Mouse (Mus musculus) kidney, postnatal 4 days (tissue): ENCODE results near the gene Hist2h3c1.
"Not testable (repeated sequence)": the region's sequence is repeated elsewhere in the genome, so short reads cannot be mapped to it uniquely, and the experiment has no call there.

ENCODE experiments used
- DNase-seq, 2 experiments: peaks; one replicate each; pipeline ENCODE4 v3.0.0; 2021; ENCODE audit warnings: mixed read lengths in 2 of 2

The Hist2h3c1 gene

DNA sequence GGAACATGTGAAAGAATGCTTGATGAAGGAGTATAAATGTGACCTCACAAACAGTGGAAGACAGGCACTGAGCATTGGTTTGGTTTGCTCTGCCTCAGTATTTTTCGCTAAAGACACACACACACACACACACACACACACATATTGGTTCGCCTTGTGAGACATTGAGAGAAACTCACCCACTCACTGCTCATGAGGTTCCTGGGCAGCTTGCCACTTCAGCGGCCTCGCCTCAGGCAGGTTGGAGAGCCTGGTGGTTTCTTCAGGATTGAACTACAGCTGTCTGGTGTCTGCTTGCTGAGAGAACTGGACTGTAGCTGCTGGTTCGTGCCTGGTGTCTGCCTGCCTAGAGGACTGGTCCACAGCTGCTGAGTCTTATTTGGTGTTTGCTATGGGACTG is 13.7 kb downstream of the Hist2h3c1 start:
- DNase-seq, result no peak

DNA sequence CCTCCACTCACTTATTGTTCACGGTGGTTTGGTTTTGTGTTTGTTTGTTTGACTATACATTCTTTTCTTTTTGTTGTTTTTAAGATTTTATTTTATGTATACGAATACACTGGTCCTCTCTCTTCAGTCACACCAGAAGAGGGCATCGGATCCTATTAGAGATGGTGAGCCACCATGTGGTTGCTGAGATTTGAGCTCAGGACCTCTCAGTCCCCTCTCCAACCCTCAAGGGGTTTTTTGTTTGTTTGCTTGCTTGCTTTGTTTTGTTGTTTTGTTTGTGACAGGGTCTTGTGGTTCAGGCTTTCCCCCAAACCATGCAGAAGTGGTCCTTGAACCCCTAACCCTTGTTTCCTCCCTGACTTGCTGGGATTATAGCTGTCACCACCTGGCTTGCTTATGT is 15.1 kb downstream of the Hist2h3c1 start:
- DNase-seq, result no peak

DNA sequence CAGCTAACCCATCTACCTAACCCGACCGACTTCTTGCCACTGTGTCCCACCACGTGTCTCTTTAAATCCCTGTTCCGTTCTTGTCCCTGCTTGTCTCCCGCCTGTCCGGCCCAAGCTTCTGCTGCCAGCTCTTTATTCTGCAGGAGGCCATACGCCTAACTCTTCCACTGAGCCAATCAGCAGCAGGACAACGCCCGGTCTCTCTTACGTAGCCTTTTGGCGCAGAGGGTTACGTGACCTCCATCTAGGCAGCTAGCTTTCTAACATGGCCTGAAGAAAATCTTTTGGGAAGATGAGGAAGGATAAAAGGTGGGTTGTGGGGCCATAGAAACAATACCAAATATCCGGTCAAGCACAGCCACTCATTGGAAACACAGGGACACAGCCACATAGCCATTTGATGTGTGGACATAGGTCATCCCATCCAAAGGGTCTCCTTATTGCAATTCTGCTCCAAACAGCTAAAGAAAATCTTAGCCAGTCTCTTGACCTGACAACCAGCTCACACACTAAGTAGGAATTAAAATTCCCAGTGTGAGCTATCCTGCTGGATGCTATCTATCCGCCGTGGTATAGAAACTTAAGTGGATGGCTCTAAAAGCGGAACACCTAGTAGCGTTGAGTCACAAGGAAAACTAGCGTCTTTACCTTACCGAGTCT is 15.9 kb downstream of the Hist2h3c1 start:
- DNase-seq, result peak; percentile 74 to 83

DNA sequence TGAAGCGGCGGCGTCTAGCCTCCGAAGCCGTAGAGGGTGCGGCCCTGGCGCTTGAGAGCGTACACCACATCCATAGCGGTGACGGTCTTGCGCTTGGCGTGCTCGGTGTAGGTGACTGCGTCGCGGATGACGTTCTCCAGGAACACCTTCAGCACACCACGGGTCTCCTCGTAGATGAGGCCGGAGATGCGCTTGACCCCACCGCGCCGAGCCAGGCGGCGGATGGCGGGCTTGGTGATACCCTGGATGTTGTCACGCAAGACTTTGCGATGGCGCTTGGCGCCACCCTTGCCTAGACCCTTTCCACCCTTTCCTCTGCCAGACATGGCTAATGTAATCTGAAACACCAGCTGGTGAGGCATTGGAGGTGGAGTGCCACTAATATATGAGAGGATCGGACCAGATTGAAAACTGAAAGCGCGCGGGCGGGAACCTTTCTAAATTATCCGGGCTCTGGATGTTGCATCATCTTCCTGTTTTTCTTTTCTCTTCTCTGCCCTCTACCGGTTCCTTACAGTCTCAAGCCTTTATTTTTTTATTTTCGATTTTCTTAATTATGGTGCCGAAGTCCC is 16.6 kb downstream of the Hist2h3c1 start, which contains the start of gene Hist2h4:
Gene Hist2h4 (minus strand): TSS at position 333 of the 572 bp plus-strand sequence.
- peak; percentile 93 to 95 for DNase-seq

DNA sequence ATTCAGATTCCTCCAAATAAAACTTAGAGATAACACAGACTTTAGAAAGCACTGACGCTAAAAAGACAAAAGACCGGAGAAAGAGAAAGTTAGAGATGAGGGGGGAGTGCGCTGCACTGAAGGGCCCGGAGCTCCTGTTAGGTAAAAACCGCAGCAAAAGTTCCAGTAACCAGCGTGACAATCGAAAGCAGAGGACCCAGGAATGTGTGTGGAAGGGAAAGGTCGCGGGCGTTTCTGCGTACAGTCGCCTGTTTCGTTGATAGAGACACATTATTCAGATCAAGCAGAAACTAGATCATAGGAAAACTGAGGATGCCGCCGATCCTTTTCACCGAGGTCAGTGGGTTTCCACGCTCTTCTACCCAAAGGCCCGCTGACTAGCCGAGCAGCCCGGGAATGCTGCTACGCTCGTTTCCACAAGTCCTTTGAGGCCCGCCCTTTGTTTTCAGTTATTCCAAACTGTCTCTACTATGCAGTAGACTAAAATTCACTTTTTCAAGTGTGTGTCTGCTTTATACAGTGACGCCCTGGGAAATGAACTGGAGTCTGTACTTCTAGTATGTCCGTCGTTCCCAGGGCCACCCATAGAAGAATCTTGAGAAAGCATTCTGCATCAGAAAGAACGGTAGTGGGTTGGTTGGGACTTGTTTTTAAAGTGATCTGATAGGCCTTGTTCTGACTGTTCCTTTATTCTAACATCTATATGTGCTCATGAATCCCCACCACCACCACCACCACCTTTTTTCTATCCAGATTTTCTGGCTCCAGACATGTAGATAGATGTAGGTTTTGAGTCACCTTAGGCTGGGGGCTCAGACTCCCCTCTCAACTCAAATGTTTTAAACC is 17.3 kb downstream of the Hist2h3c1 start:
- peak; percentile 64 to 79 for DNase-seq

DNA sequence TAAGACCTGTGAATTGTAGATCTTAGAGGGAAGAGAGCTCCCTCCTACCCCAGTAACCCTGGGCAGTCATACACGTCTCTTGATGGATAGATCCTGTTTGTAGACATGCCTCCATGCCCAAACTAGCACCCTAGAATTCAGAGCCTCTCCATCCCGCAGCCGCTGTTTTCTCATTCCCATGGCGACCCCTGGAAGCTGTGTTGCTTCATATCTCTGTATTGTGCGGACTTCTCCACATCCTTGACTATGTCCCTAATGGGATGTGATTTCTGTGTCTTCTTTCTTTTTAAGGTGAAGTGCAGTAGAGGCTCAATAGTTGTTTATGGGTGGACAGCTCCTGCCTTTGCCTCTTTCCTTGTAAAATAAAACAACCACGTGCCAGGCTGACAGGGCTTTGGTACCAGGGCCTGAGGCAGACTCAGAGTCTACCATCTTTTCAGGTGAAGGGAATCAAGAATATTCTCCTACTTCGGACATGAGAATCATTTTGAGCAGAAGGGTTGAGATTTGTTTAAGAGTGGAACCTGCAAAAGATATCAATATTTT is 18.0 kb downstream of the Hist2h3c1 start:
- DNase-seq, result no peak

DNA sequence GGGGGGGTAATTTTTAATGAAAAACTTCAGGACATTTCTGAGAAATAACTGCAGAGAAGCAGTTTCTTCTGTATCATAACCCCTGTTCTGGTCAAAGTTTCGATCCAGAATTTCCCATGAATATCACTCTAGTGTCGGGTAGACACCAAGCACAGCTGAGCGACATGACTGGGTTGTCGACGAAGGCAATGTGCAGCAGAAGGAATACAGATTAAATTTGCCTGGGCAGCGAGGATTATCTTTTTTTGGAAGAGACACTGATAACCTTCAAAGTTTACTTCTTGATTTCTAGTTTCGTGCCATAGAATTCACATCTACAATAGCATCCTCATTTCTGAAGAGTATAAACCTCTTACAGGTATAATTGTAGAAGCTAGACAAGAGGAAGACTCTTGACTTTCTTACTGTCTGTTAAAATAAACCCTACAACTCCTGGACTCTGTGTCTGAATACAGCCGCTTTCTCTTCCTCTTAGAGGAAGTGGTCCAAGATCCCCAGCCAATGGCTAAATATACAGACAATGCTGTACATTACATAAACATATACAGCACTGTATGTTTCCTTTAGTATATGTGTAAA is 19.7 kb downstream of the Hist2h3c1 start:
- no peak for DNase-seq

DNA sequence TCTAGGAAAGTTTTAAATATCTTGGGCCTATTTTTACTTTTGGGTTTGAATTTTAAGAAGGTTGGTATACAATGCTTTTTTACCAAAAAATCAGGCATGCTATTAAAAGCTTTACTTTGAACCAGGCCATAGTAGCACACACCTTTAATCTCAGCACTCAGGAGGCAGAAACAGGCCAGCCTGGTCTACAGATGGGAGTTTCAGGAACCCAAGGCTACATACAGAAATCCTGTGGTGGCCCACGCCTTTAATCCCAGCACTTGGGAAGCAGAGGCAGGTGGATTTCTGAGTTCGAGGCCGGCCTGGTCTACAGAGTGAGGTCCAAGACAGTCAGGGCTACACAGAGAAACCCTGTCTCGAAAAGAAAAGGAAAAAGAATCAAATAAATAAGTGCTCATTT is 21.1 kb downstream of the Hist2h3c1 start:
- no peak for DNase-seq

DNA sequence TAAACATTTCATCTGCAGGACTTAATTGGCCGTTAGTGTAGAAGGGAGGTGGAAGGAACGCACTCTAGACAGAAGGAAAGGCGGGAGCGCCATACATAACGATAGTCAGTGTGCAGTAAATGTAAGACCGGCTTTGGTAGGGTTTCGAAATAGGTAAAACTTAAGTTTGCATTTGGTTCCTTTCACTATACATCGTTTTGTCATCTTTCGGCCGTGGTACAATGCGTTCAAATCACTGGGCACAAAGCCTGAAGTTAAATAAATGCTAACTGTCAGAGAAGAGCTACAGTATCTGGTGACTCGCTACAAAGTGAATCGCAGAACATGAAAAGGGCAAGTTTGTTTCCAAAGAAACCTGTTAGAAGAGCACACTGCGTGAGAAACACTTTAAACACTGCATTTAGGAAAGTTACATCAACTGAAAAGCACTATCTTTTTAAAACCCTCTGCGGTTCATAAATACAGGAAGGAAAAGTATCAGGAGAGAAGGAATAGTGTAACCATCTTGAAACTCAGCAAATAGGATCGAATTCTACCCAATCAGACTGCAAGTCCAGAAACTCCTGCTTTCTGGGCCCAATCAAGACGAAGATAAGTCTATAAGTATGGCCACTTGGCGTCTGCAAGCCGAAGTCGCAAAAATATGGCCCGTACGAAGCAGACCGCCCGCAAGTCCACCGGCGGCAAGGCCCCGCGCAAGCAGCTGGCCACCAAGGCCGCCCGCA is 21.7 kb downstream of the Hist2h3c1 start, which contains the start of gene Hist2h3b:
Gene Hist2h3b (plus strand): TSS at position 604 of the 725 bp plus-strand sequence.
- peak; percentile 82 to 88 for DNase-seq

DNA sequence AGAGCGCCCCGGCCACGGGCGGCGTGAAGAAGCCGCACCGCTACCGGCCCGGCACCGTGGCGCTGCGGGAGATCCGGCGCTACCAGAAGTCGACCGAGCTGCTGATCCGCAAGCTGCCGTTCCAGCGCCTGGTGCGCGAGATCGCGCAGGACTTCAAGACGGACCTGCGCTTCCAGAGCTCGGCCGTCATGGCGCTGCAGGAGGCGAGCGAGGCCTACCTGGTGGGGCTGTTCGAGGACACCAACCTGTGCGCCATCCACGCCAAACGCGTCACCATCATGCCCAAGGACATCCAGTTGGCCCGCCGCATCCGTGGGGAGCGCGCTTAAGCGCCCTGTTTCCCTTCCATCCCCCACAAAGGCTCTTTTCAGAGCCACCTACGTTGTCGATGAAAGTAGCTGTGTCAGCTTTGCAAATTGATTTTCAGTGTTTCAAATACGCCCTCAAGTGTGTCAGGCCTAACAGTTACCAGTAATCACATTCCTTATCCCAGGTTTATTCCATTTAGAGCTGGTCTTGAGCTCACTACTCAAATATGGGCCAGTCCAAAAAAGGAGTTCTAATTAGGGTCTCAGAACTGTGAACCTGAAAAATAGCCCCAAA is 22.4 kb downstream of the Hist2h3c1 start:
- peak in 1 of 2 experiments; percentile 55 for DNase-seq

DNA sequence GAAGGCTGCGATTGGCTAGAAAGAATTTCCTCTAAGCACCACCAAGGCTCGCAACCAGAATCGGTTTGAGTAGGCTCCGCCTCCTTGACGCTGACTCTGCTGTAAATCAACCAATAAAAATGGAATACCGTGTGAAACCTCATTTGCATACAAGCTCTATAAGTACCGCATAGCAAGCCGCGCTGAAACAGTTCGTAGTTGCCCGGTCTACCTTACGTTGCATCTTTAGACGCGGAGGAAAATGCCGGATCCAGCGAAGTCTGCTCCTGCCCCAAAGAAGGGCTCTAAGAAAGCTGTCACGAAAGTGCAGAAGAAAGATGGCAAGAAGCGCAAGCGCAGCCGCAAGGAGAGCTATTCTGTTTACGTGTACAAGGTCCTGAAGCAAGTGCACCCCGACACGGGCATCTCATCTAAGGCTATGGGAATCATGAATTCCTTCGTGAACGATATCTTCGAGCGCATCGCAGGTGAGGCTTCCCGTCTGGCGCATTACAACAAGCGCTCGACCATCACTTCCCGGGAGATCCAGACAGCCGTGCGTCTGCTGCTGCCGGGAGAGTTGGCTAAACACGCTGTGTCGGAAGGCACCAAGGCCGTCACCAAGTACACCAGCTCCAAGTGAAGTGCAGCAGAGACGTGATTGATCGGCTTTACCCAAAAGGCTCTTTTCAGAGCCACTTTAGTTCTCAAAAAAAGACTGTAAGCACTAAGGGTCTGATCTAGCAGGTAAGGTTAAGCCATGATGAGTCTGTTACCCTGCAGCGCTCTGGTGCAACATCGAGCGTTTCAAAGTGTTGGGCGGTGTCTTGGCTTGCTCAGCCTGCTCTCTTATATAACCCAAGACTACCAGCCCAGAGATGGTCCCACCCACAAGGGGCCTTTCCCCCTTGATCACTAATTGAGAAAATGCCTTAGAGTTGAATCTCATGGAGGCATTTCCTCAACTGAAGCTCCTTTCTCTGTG is 23.3 kb downstream of the Hist2h3c1 start, which contains the start of gene Hist2h2bb:
Gene Hist2h2bb (plus strand): TSS at position 242 of the 964 bp plus-strand sequence.
- peak; percentile 84 to 93 for DNase-seq

DNA sequence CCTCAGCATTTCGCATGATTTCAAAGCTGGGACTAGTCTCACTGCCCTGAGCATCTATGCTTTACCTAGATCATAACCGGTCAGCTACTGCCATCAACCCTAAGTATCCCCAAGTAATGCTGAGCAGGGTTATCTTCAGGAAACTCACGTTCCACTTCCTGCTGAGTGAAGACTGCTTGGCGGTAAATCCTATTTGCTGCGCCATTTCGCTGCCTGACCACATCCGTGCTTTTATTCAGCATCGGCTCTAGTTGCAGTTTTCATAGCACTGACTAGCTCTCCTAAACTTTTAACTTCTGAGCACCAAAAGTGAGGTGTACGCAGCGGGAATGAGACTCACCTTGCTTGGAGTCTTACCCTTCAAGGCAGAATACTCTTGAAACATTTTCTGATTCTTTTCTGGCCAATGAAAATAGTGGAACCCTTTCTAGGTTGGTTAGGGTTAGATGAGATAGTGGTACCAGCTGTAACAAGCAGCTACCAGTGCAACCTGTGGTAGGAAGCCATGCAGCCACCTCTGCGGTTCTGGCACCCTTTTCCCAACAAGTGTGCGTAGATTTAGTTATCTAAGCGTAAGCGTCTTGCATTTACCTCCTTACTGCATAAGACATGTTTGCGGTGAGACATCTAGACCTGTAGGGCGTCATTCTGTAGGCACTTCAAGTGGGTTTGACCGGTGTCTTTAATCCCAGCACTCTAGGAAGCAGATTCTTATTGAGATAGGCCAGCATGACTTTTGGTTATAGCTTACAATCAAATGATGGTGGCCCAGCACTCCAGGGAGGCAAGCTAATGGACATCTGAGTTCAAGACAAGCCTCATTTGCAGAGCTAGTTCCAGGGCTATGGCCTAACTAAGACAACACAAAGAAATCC is 27.3 kb downstream of the Hist2h3c1 start:
- peak in 1 of 2 experiments; percentile 30 for DNase-seq

DNA sequence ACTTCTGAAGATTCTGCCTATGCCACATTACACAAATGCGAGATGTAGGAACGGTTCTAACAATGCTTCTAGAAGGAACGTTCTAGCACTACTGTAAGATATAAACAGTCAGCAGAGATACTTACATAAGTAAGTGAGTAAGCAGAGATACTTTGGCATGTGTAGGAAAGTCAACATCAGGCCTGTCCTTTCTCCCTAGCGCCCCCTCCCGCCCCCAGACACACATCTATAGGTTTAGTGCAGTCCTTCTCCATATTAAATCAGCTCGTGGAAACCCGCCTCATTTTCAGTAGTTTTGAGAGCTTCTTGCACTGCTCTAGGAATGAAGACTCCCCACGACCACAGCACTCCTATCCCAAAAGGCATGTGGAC is 30.9 kb downstream of the Hist2h3c1 start:
- DNase-seq, result peak; percentile 73 to 84

DNA sequence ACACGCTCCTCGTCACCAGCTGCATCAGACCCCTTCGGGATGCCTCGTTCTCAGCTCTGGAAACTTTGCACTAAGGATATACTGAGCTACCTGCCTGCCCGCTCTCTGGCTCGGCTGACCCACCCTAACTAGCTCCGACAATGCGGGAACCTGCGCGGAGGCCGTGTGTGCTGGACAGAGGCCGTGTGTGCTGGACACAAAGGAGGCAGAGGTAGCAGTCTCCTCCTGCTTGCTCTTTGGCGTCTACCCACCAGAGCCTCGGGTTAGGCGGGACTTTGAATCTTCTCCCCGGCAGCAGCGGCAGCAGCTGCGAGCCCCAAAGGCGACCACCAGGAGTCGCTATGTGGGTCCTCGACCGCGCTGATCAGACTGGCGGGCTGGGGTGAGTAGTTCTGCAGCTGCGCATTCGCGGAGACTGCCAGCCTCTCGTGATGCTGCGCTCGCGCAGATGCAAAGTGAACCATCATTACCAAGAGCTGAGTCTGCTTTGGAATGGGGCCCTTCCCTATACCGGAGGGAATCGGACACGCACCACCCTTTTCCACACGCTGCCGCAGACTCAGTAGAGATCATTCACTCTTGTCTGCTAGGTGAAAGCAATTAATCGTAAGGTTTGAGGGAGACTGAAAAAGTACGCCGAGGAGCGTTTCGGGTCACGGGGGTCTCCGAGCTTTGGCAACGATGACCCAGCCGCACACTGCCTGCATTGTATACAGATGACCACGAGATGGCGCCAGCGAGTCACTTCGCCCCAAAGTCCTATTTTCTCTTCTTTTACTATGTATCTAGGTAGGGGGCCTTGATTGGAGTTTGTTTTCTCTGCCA is 31.5 kb downstream of the Hist2h3c1 start:
- DNase-seq, result peak; percentile 95 to 96

DNA sequence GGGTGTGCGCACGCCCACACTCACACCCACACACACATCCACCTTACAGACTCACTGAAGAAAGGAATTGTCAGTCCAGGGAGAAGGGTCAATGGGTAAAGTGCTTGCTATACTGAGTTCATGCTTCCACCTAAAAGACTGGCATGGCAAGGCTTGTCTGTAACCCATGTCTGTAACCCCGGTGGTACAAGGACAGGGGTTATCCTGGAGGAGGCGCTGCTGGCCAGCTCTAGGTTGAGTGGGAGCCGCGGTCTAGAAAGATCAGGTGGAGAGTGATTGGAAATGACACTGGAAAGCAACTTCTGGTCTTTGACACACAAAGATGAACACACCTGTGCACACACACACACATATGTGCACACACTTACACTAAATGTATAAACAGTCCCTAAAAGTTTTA is 34.2 kb downstream of the Hist2h3c1 start:
- no peak for DNase-seq

DNA sequence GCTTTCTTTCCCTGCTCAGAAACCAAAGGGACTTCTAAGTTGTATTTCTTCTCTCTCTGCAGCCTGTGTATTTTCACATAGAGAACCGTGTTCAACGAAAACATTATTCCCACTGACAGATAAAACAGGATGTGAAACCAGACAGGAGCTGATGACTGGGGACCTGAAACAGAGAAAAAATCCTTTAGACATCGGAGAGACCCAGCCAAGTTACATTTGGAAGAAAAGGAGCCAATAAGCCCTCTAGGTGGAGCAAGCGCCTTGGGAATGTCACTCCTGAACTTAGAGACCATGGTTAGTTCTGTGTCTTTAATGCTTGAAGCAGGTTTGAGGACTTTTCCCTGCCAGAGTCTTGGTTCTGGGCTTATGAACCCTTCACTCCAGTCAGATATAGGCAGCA is 38.0 kb downstream of the Hist2h3c1 start:
- DNase-seq, result peak; percentile 59 to 64

DNA sequence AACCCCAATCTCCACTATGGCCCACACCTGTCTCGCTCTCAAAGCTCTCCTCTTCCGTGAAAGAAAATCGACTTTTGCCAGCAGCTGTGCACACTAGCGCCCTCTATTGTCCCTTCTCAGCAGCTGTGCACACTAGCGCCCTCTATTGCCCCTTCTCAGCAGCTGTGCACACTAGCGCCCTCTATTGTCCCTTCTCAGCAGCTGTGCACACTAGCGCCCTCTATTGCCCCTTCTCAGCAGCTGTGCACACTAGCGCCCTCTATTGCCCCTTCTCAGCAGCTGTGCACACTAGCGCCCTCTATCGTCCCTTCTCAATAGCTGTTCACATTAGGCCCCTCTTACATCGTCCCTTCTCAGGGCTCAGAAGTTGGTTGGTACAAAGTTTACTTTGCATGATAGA is 40.8 kb downstream of the Hist2h3c1 start:
- DNase-seq, result not testable (repeated sequence)

DNA sequence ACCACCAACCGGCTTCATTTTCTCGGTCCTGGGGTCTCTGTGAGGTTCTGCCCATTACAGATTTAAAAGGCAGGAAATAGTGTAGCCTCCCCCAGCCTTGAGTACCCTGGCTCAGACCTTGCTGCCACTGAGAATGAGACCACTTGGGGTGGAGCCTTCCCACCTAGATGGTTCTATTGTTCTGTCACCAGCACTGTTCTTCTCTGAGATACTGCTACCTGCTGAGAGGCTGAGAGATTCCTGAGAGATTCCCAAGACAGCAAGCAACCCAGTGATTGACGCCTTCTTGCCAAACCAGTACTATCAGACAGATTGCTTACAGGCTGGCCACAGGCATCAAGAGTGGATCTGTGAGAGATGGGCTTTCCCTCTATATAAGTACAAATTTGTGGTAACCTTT is 42.7 kb downstream of the Hist2h3c1 start:
- no peak for DNase-seq
